Mouse (Mus musculus): ENCODE measurements around the gene Krtap7-1. TPM values are rescaled to one million over a fixed set of nuclear protein-coding genes. Genes with fewer than 3 reads are reported as not detected.
A peak's percentile ranks its signal among the peaks of the same experiment; 100 is the strongest.

Krtap7-1 gene
- total RNA-seq (2021) = not detected

DNA sequence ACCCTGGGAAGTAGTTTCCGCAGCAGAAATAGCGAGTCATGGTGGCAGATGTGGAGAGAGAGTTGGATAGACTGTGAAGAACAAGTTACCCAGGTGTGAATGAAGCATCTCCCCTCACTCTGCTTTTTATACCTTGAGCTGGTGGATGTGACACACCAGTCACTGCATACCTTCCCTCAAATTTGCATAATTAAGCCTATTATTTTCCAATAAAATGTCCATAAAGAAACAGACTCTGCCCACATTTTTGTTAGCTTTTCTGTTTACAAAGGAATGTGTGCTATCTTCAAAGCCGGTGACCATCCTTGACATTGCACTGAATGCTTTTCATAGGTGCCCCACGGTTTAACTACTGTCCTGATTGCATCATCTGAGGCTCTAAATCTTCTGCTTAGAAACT, at the start of gene Krtap7-1:
TSS of gene Krtap7-1 (minus strand) at position 101 of the 400 bp plus-strand sequence.
- DNase-seq = no peak

DNA sequence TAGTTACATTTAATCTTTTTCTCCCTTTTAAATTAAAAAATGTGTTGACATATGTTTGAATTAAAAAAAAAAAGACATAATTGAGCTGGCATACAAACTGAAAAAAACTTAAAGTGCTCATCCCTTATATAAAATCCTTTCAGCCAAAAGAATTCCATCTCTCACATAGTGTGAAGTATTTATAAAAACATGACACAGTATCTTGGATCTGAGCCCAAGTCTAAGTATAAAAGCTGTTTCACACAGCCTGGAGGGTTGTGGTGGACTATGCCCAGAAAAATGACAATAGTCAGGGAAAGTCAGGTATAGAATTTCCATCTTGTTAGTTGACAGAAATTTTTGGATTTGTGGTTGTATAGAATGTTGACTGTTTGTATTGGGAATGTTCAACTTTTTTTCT, 42.2 kb upstream of the Krtap7-1 start:
- DNase-seq = no peak

DNA sequence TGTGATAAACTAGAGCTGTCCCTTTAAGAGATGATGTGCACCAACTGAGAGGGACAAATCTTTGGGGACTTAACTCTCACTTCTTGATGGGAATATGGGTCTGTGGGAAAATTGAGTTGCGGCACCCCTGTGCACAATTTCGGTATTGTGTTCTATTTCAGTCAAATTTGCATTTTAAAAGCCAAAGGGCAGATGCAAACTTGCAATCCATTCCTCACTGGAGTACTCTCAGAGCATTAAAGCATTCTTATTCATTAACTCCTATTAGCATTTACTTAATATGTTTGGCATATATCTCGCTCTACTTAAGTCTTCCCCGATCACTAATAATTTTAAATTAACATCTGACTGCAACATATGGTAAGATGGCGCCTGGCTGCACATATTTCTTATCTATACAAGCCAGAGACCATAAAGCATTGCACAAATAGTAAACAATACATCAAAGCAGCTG, 29.9 kb upstream of the Krtap7-1 start:
- DNase-seq = no peak

DNA sequence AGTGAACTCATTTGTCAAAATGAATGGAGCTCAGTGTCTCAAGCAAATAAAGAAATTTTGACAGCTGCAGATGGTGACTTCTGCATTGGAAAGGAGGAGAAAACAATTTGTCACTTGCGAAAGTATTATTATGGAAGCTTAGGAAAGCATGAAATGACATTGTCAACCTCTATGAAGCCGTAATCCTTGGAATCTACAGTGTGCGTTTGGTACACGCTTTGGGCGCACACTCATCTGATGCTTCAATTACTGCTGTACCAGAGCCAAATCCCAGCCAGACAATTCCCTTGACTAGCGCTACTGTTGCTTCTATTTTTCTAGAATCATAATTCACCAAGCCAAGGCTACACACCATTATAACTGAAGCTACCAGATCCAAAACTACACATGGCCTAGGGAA, 29.2 kb upstream of the Krtap7-1 start:
- no peak for DNase-seq

DNA sequence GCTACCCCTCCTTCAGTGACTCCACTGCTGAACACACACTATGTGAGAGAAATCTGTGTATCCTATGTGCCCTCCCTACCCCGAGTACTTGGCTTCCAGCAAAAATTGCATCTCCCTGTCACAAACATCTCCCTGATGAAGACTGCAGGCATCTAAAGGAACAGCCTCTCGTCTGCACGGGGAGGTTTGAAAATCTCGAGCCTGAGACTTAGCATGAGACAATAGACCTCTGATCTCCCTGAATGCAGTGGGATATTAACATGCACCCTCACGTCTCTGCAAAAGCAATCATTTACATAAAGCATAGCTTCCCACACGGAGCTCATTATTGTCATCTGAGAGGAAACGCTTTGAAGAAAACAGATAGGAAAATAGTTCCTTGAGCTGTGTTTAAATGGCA, 22.4 kb upstream of the Krtap7-1 start:
- no peak for DNase-seq

DNA sequence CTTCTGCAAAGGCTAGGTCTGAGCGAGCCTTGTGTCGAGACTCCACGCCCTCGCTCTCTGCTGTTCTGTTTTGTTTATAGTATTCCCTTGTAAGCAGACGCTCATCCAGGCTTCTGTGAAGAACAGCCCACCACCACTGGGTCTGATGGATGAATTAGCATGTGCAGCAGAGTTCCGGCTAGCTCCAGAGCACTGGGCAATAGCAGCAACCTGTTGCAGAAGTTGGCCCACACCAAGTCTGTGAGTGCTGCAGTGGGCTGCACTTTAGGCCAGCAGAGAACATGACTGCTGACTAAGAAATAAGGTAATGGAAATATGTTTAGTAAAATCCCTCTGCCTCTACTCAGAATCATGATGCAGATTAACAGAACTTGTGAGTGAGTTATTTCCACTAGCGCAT, 21.7 kb upstream of the Krtap7-1 start:
- no peak for DNase-seq

DNA sequence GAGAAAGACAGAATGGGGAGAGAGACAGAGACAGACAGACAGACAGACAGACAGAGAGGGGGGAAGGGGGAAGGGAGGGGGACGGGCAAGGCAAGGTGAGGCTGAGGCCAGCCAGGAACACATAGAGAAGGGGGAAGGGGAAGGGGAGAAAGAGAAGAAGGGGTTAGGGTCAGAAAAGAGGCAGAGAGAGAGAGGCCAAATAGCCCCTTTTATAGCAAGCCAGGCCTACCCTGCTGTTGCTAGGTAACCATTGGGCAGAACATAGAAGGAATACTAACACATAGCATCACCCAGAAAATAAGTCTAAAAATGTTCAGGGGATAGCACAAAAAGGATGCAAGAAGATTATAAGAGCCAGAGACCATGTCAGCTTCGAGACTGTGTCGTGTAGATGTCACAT, 20.3 kb upstream of the Krtap7-1 start:
- no peak for DNase-seq

DNA sequence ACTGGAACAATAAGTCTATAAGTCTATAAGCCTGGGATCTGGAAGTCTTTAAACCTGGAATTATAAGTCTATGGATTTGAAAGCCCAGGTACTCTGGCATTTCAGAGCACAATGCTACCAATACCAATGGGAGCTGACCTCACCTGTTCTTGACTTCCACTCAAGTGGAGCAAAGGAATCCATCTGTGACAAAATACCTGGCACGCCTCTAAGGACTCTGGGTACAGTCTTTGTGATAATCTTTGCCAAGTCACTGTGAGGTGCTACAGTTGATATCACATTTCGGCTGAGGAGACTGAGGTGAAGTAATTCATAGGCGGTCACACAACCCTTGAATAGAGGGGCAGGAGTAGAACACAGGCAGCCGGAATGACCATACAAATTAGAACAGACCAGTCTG, 12.9 kb upstream of the Krtap7-1 start:
- DNase-seq = no peak

DNA sequence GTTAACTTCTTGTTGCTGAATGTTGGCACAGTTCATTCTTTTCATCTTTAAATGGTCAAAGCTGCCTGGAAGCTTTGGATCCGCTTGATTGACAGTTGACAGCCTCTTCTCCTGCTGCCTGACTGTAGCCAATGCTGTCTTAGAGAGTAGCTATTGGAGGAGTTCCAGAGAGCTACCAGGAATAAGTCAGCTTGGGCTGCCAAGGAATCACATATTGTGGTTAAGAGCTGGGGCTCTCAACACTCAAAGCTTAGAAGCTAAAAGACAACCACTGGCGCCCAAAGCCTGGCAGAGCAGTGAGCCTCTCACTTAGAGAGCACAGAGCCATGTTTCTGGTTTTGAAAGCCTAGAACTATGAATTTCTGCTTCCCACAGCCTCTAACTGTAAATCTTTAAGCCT, 12.4 kb upstream of the Krtap7-1 start:
- DNase-seq = no peak

DNA sequence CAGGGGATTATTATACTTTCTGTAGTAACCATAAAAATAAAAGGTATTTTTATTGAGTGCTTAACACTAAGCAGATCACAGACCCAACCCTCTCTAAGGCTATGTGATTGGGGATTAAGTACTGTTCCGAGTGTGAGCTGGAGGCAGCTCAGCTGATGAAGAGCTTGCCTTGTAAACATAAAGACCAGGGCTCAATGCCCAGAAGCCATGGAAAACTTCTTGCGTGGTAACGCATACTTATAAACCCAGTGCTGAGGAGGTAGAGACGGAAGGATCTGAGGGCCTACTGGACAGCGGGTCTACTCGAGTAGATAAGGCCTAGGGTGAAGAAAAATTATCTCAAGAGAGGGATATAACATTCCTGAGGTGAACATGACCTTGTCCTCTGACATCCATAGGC, 12.0 kb upstream of the Krtap7-1 start:
- no peak for DNase-seq

DNA sequence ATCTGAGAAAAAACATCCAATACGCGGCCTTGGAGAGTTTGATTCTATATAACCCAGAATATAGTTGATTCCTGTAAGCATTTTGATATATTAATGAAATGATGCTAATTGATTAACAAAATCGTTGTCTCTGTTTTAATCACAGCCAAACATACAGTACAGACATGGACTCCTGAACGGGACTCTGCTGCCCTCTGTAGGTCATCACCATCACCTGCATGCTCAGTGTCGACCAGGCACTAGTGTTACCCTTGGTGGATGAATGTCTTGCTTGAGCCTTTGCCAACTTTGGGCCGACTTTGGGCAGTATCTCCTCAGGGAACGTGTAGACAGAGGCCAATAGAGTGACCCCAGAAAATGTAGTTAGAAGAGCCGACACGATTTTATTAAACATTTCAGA, 9.5 kb upstream of the Krtap7-1 start:
- peak; percentile 56 for DNase-seq

DNA sequence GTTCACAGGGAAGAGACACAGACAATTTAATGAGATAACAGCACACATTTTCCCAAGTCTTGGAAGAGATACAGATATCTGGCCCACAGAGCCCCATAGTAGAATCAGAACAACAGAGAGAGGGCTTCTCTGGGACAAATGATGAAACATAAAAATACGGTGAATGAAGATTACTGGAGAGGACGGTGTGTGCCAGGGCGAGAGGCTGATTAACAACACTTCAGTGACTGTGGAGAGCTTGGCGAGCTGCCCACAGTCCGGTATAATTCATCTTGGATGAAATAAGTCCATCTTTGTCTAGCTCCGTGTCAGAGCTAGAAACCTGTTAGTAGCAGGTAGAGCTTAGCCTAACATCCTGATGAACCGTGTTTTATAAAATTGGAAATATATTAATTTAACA, 5.3 kb upstream of the Krtap7-1 start:
- DNase-seq = peak; percentile 8

DNA sequence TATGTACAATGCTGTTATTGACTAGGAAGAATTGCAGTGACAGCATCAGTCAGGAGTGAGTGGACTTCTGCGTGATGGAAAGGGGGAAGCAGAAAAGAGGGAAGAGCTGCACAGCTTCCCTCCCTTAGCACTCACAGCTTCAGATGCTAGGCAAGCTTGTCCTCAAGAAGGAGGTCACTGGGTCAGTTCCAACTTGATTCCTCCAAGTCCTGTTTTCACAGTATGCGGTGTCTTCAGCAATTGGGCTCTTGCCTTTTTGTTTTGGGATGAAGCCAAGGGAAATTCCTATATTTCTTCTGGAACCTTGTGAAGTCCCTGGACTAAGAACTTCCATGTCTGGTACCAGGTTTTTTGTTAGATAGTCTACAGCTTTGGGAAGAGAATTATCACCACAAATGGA, 4.6 kb downstream of the Krtap7-1 start:
- DNase-seq = no peak

DNA sequence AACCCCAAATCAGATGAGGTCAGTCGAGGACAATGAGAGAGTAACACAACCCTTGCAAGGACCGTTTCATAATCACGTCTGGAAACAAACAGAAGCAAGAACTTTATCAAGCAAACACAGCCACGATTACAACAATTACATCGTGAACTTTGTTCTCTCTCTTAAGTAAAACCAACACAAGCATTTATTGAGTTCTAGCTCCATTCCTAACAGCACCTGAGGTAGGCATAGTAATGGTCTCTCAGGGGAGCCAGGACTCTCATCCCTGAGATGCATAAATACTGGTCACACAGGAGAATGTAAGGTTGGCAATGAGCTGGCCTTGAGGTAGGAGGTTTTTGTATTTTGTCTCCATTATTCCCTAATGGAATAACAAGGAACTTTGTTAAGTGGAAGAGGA, 6.3 kb downstream of the Krtap7-1 start:
- no peak for DNase-seq

DNA sequence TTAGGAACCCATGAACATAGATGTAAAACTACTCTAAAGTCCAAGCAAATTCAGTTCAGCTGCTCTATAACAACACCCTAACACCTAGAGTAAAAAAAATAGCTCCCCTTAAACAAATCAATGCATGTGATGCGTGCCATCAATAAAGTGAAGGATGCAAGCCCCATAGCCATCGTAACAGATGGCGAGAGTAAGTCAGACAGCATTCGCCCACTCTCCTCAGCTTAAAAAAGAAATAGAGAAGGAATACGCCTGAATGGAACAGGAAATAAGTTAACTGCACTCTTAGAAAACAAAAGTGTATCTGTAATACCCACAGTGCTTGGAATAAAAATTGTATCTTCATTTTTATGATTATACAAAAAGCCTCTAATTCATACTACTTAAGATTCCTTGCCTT, 11.1 kb downstream of the Krtap7-1 start:
- DNase-seq = no peak

DNA sequence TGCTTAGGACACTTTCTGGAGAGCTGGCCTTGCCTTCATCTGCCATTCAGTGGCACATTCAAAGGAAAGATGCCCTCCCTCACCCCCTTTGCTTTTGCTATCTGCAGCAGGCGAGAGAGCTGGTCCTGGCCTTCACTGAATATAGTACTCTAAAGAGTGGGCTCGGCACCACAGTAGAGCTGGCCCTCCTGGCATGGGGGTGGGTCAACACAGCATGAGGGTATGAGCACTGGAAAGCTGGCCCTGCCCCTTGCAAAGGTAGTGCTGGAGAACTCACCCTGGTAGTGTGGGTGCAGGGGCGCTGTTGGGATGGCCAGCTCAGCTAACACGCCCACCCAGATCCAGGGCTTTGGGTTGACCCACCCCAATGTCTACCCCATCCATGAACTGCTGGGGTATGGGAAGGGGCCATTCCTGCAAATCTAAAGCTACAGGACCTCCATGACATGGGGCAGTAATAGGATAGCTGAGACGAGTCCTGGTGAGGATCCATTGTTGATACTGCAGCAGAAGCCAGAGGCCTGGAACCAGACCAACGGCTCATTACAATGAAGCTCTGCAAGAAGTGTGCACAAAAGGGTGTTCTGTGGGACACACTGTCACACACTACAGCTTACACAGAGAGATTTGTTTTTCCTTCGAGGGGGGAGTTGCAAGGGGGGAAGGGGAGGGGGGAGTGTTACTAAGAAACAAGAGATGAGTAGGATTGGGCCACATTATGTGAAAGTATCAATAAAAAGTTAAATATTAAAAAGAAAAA, 12.5 kb downstream of the Krtap7-1 start:
- DNase-seq = no peak

DNA sequence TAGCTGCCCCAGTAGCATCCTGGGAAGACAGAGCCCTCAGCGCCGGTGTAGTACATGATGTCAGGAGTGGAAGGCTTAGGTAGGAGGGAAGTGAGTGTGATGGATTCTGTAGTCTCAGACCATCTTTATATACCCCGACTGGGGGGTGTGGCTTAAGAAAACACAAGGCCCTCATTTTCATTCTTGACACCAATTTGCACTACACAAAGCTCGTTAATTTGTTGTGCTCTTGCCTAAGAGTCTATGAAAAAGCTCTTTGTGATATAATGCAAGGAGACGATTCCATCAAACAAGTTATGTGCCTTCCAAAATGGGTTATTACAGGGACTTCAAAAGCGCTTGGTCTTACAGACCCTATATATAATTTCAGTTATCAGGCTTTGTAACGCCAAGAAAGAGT, 20.3 kb downstream of the Krtap7-1 start, which contains the start of gene Krtap8-1:
TSS of gene Krtap8-1 (minus strand) at position 101 of the 400 bp plus-strand sequence.
- DNase-seq = no peak

DNA sequence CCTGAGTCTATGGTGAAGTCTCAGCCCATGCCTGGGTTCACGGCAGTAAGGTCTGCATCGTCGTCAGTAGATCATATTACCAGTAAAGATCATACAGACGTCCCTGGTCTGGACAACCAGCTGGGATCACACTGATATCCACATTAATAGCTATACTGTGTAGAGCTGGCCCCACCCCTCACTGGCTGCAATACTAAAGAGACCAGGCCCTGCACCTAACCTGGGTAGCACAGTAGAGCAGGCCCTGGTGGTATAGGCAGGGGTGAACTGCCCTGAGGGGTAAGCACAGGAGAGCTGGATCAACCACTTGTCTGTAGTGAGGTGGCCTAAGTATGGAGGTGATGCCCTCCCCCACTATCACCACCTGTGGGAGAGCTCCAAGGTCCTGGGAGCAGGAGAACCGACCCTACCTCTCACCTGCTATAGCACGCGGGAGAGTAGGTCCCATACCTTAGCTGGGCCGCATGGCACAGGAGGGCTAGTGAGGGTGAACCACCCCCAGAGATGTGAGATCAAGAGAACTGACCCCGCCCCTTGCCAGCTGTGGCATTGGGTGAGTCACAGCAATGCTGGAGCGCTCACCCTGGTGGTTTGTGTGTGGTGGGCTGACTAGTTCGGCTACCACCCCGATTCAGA, 30.3 kb downstream of the Krtap7-1 start:
- DNase-seq = no peak

DNA sequence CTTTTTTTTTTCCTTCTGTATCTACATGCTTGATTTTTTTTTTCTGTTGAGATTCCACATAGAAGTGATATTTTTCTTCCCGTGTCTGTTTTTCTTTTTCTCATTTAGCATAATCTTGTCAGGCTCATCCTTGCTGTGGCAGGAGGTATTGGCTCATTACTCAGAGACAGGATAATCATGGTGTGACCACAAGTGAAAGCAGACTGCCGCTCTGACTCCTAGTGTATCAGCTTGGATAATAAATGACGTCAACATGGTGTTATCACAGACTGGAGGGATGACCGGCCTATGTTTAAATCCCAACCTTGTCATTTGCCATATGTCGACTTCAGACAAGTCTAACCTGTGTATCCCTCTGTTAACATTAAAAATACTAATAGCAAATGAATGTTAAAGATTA, 46.9 kb downstream of the Krtap7-1 start:
- DNase-seq = no peak

Other genes with a start within 250 kb of the Krtap7-1 start
- not detected for gene Krtap21-1, start 104.5 kb downstream of the Krtap7-1 start, total RNA-seq (2021)
- not detected for gene Krtap6-2, start 88.2 kb downstream of the Krtap7-1 start, total RNA-seq (2021)
- gene Krtap8-1, start 20.4 kb downstream of the Krtap7-1 start, total RNA-seq (2021) = not detected
- not detected for gene Krtap11-1, start 62.9 kb upstream of the Krtap7-1 start, total RNA-seq (2021)

Measured in heart, postnatal 4 days (tissue).